Mouse (Mus musculus) brain, embryonic 18.5 days (tissue): ENCODE measurements at regions not wholly inside any gene's neighbourhood (a gene's known extent, or its start where the extent isn't known, plus 50 kb on each side); places are given as distances from the start of the nearest gene placed in this dataset.
A peak's percentile ranks its signal among the peaks of the same experiment; 100 is the strongest.

Experiments used
- DNase-seq: peaks from one replicate; pipeline ENCODE4 v3.0.0-alpha.2; 2012; ENCODE audit warnings: low read depth, low spot score

- DNase-seq = no peak
Observed at GRCm38 (mm10) chr5:106789136-106789535, 92.0 kb upstream of the Zfp644 start.

GRCm38 (mm10) chr5:106785065-106785464 is 88.0 kb upstream of the Zfp644 start:
- DNase-seq = no peak

DNA sequence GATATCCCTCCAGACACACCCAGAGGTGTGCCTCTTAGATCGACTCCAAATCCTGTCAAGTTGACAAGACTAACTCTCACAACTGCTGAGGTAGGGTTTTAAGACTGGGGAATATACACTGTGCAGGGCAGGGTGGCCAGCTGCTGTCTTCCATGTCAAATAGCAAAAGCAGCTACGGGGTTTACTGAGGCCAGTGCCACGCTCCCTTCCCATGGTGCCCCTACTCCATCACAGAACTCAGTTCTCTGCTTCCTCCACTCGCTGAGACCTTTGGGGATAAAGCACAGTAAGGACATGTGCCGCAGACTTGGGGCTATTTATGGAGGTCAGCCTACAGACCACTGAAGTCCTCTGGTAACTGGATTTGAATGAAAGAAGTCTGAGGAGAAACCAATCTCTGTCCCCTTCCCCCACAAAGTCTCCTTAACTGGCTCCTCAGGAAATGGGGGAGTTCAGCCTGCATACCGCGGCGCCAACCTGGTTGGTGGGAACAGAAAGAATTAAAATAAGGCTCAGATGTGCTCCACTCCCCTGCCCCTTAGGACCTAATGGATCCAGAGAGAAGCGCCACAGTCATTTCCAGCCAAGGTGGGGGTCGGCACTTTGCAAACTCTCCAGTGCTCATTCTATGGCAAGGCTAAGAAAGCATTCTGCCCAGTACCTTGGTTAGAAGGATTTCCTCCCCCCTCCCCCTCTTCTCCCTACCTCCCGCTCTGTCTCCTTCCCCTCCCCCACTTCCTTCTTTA is 87.0 kb upstream of the Zfp644 start:
- DNase-seq = no peak

DNA sequence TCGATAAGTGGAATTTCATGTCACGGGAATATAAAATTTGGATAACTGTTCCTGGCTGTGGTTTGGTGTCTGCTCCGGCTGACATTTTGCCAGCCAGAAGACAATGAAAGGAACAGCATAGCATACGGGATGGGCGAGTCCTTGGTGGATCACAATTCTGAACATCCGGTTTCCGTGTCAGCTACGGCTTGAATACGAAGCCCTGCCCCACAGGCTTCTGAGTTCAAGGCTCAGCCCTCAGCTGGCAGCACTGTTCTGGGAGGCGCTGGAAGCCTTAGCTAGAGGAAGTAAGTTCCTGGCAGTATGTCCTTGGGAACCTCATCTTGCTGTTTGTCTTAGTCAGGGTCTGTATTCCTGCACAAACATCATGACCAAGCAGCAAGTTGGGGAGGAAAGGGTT is 83.7 kb upstream of the Zfp644 start:
- DNase-seq = no peak

- no peak for DNase-seq
Observed at GRCm38 (mm10) chr5:106778176-106778781, 81.2 kb upstream of the Zfp644 start.

GRCm38 (mm10) chr5:106775010-106775693 is 78.1 kb upstream of the Zfp644 start:
- DNase-seq = no peak

- DNase-seq = no peak
Observed at GRCm38 (mm10) chr5:106773201-106773934, 76.3 kb upstream of the Zfp644 start.

DNA sequence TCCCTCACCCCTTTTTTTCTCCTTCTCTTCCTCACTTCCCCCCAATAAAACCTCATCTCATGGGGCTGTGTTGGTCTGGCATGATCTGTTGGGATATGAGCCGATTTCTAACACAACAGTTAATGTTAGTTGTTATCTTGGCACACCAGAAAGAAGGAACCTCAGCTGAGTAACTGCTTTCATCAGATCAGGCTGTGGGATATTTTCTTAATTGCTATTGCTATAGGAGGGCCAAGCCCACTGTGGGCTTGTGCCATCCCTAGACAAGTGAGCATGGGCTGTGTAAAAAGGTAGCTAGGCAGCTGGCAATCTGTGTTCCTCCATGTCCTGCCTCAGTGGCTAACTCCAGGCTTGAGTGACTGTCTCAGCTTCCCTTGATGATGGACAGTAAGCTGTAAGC is 73.9 kb upstream of the Zfp644 start:
- DNase-seq = no peak

DNA sequence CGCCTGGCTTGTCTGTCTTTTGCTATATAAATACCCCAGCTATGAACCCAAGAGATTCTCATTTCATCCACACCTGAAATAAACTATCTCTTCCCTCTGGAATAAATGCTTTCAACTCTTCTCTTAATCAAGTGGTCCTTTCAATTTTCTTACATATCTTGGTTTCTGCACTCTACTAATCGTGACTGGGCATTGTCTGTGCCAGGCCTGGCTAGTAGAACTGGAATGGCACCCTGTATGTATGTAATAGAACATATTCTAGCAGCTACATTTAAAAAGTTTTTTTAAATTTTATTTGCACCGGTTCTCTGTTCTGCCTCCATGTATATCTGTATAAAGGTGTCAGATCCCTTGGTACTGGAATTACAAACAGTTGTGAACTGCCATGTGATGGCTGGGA is 68.2 kb upstream of the Zfp644 start:
- DNase-seq = no peak

- DNase-seq = no peak
Observed at GRCm38 (mm10) chr5:106763283-106763682, 66.2 kb upstream of the Zfp644 start.

DNA sequence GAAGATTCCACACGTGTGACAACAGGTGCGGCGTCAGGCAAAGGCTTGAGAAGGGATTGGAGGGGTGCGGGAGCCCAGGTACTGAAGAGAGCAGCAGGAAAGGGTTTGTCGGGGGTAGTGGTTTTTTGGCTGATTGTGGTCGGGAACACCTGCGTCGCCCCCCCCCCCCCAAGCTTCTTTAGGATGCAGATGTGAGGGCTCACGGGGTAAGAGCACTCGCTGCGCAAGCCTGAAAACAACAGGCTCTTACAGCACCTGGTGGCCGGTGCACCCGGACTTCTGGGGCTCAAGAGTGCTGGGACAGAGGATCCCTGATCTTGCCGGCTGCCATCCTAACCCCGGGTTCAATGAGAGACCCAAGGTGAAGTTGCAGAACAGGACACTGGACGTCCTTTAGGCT is 60.9 kb upstream of the Zfp644 start:
- no peak for DNase-seq

DNA sequence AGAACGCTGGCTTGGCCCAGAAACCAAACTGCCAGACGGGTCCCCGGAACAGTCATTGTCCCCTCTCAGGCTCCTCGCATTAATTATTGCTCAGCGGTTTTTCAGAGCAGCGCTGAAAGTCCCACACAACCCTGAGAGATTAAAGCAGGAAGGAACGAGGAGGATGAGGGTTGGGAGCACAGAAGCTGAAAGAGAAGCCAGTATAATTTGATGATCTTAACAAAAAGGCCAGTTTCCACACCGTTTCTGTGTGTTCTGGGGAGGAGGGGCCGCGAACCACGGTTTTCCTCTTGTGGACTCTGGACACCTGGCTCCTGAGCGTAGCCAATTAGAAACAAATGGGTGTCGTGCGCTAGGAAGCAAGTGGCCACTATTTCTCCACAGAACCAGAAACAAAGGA is 60.3 kb upstream of the Zfp644 start:
- no peak for DNase-seq

DNA sequence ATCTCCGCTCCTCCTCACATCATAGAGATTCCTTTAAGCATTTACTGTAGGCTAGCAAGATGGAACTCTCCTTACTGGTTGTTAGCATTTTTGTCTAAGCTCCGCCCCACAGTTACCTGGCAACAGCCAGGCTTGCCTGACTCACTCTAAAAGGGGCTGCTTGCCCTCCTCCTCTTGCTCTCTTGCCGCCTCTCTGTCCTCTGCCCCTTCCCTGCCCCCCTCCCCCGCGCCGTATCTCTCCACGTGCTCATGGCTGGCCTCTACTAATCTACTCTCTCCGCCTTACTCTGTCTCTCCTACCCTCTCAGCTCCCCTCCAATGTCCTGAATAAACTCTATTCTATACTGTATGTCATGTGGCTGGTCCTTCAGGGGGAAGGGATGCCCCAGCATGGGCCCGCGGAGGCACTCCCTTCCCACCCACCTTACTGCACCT is 59.9 kb upstream of the Zfp644 start:
- DNase-seq = peak; percentile 40

DNA sequence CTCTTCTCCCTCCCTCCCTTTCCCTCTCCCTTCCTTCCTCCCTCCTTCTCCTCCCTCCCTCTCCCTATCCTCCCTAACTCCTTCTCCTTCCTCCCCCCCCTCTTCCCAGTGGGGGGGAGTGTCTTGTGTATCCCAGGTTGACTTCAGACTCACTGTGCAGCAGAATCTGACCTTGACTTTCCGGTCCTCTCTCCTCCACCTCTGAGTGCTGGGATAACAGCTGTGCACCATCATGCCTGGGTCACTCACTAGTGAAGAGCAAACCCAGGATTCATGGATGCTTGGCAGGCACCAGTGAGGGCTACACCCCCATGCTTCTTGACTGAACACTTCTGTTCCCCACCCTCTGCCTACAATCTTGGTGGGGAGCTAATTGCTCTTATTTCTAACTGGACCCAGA is 56.2 kb upstream of the Zfp644 start:
- no peak for DNase-seq

- no peak for DNase-seq
Observed at GRCm38 (mm10) chr5:106750168-106750567, 53.1 kb upstream of the Zfp644 start.

- DNase-seq = no peak
Observed at GRCm38 (mm10) chr5:106748527-106749138, 51.5 kb upstream of the Zfp644 start.
